Mouse (Mus musculus): ENCODE measurements around the gene Ttc30a2.

Gene Ttc30a2

DNA sequence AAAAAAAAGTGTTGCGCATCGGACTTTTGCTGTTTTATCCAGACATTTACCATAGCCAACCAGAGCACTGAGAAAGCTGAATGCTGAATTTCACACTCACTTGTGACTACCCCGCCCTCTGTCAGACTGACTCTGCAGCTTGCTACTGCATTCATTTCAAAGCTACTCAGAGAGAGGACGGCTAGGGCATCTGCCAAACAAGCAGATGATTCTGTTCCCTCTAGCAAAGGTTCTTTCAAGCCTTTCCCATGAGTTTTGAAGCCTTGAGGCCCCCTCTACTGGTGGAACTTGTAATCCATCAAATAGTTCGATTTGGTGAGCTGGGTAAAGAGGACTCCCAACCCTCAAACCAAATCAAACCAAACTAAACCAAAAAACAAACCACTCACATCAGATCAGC, 13.0 kb downstream of the Ttc30a2 start:
- Histone ChIP-seq H3K4me1 (replicated peaks; ENCODE audit: low read depth, low read length) (peaks cover 44% of the 10 kb centered on the region), H3K9me3 (ENCODE audit: low read length) (no peaks in the 10 kb centered on the region), H3K27me3 (ENCODE audit: insufficient read depth, low read length) (no peaks in the 10 kb centered on the region; the same call in 1 of the 2 replicates), H3K4me3 (replicated peaks; ENCODE audit: low read length) (no peak overlapping the region), H3K36me3 (ENCODE audit: insufficient read depth, low read length) (no peaks in the 10 kb centered on the region)
- TF ChIP-seq CTCF (conservative IDR thresholded peaks at IDR 0.05; ENCODE audit: low read length) (peak; percentile 48), POU5F1 (IDR thresholded peaks at IDR 0.05; ENCODE audit: borderline replicate concordance, low read length) (no peak)

DNA sequence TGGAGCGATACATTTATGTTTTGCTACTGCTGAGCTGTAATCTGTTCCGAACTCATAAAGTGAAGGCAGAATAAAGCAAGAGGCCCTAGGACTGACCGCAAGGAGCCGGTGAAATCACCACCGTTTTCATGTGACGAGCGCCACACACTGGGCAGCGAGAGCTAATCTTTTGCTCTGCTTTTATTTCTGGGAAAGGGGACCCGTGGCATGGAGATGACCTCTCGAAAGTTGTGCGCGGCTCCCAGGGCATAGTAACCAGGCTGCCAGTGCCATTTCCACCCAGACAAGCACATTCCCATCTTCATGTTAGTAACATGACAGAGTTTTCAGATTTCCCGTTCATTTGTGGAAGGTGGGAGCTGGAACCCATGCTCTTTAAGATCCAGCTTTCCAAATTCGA, 13.5 kb downstream of the Ttc30a2 start:
- Histone ChIP-seq H3K36me3 (ENCODE audit: insufficient read depth, low read length) (no peaks in the 10 kb centered on the region), H3K4me1 (replicated peaks; ENCODE audit: low read depth, low read length) (peaks cover 49% of the 10 kb centered on the region), H3K9me3 (ENCODE audit: low read length) (no peaks in the 10 kb centered on the region), H3K4me3 (replicated peaks; ENCODE audit: low read length) (peak overlapping the region; percentile 1; the same call in 1 of the 2 replicates), H3K27me3 (ENCODE audit: insufficient read depth, low read length) (no peaks in the 10 kb centered on the region; the same call in 1 of the 2 replicates)
- no peak for TF ChIP-seq NANOG (IDR thresholded peaks at IDR 0.05; ENCODE audit: borderline replicate concordance, low read length)
- no peak for TF ChIP-seq POU5F1 (IDR thresholded peaks at IDR 0.05; ENCODE audit: borderline replicate concordance, low read length)
- peak; percentile 34 for TF ChIP-seq CTCF (conservative IDR thresholded peaks at IDR 0.05; ENCODE audit: low read length)

GRCm38 (mm10) chr2:75964051-75964450, 13.9 kb downstream of the Ttc30a2 start:
- Histone ChIP-seq H3K9me3 (ENCODE audit: low read length) (no peaks in the 10 kb centered on the region), H3K4me3 (replicated peaks; ENCODE audit: low read length) (peak overlapping the region; percentile 1; the same call in 1 of the 2 replicates), H3K36me3 (ENCODE audit: insufficient read depth, low read length) (no peaks in the 10 kb centered on the region), H3K4me1 (replicated peaks; ENCODE audit: low read depth, low read length) (peaks cover 53% of the 10 kb centered on the region), H3K27me3 (ENCODE audit: insufficient read depth, low read length) (no peaks in the 10 kb centered on the region; the same call in 1 of the 2 replicates)
- TF ChIP-seq NANOG (IDR thresholded peaks at IDR 0.05; ENCODE audit: borderline replicate concordance, low read length) (no peak), CTCF (conservative IDR thresholded peaks at IDR 0.05; ENCODE audit: low read length) (no peak), POU5F1 (IDR thresholded peaks at IDR 0.05; ENCODE audit: borderline replicate concordance, low read length) (no peak)

DNA sequence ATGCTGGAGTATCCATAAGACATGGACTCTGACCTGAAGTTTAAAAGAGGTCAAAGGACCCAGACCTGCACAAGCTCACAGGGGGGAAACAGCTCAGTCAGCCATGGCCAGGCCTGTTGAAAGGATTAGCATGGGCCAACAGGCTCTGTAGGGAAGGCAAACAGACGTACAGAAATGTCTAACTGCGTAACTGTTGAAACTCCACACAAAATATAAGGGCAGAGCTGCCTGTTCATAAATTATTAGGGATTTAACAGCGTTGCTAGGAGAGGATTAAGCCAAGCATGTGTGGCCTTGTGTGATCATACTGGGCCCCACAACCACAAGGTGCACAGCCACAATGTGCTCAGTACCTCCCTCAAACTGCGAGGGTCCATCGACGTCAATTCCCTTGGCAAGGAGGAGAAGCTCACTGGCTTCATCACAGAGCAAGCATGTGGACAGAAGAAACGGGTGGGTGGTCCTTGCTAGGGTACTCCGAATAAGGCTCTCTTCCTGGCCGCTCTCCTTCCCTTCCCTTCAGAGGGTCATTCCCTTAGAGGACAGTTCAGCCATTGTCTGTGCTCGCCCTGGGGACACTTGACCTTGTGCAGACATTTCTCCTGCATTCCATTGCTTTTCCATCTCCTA, 14.6 kb downstream of the Ttc30a2 start:
- H3K4me1 ChIP-seq (replicated peaks; ENCODE audit: low read depth, low read length): peaks cover 61% of the 10 kb centered on the region
- H3K4me3 ChIP-seq (replicated peaks; ENCODE audit: low read length): no peak overlapping the region
- no peaks in the 10 kb centered on the region; the same call in 1 of the 2 replicates for H3K27me3 ChIP-seq (ENCODE audit: insufficient read depth, low read length)
- H3K36me3 ChIP-seq (ENCODE audit: insufficient read depth, low read length): no peaks in the 10 kb centered on the region
- no peak for TF ChIP-seq CTCF (conservative IDR thresholded peaks at IDR 0.05; ENCODE audit: low read length)
- TF ChIP-seq POU5F1 (IDR thresholded peaks at IDR 0.05; ENCODE audit: borderline replicate concordance, low read length): no peak
- no peak for TF ChIP-seq NANOG (IDR thresholded peaks at IDR 0.05; ENCODE audit: borderline replicate concordance, low read length)
- no peaks in the 10 kb centered on the region for H3K9me3 ChIP-seq (ENCODE audit: low read length)

DNA sequence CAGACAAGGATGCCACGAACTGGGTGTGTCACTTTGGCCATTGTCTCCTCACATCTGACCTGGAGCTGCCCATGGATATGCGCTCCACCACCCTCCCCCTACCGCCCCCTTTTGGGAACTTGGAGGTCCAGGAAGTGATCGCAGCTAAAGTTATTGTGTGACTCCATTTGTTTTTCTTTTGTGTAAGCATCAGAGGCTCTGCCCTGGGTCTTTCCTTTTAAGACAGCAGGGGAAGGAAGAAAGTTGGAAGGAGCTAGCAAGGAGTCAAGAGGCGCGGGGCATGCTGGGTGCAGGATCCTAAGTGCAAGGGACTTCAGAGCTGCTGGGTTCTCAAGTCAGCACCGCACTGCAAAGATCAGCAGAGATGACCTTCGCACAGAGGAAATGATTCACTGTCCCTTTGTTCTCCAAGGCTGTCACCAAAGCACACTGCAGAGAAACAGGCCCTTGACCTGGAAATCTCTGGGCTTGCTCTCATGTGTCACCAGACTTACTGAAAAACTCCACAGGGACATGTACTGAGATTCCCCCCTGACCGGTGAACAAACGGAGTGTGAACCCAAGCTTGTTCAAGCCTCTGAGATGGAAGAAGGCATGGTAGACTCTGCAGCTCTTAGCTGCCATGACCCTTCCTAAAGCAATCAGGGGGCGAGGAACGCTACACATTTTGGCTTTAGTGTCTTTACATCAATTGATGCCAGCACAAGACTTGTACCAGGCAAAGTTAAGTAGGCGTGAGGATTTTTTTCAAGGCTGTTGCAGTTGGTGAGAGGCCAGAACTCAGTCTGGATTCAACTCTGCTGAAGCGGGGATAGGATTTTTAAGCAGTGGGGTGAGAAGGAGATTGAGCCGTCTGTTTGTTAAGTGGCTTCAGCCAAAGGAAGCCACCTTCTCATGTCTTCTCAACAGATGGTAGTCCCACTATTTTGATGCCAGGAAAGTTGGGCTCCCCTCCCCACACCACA, 17.3 kb downstream of the Ttc30a2 start:
- Histone ChIP-seq H3K4me3 (replicated peaks; ENCODE audit: low read length) (peak overlapping the region; percentile 60), H3K27me3 (ENCODE audit: insufficient read depth, low read length) (no peaks in the 10 kb centered on the region; the same call in 1 of the 2 replicates), H3K9me3 (ENCODE audit: low read length) (no peaks in the 10 kb centered on the region), H3K36me3 (ENCODE audit: insufficient read depth, low read length) (no peaks in the 10 kb centered on the region), H3K4me1 (replicated peaks; ENCODE audit: low read depth, low read length) (peaks cover 69% of the 10 kb centered on the region)
- no peak; the same call in 1 of the 2 replicates for TF ChIP-seq NANOG (IDR thresholded peaks at IDR 0.05; ENCODE audit: borderline replicate concordance, low read length)

DNA sequence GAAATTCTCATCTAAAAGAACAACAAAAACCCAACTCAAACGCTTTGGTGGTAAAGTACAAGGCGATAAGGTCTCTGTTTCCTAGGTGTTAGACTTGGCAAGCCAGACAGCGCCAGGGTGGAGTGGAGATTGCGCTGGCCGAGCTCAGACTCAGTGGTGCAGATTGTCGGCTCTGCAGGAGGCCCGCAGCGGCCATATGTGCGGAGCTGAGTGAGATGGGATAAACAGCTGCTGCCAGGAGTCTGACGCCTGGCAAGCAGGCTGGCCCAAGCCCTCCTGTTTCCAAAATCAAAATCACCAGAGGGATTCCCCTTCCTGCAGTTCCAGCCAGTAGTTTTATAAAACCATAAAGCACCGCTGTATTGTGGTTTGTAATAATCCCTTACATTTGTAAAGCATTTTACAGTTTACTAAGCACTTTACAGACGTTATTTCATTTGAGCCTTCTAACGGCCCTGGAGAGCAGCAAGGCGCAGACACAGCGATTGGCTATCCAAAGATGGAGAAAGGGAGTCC, 18.1 kb downstream of the Ttc30a2 start:
- Histone ChIP-seq H3K4me3 (replicated peaks; ENCODE audit: low read length) (peak overlapping the region; percentile 60), H3K36me3 (ENCODE audit: insufficient read depth, low read length) (no peaks in the 10 kb centered on the region), H3K27me3 (ENCODE audit: insufficient read depth, low read length) (no peaks in the 10 kb centered on the region; the same call in 1 of the 2 replicates), H3K9me3 (ENCODE audit: low read length) (no peaks in the 10 kb centered on the region), H3K4me1 (replicated peaks; ENCODE audit: low read depth, low read length) (peaks cover 72% of the 10 kb centered on the region)
- no peak for TF ChIP-seq CTCF (conservative IDR thresholded peaks at IDR 0.05; ENCODE audit: low read length)
- no peak for TF ChIP-seq NANOG (IDR thresholded peaks at IDR 0.05; ENCODE audit: borderline replicate concordance, low read length)
- no peak for TF ChIP-seq POU5F1 (IDR thresholded peaks at IDR 0.05; ENCODE audit: borderline replicate concordance, low read length)

DNA sequence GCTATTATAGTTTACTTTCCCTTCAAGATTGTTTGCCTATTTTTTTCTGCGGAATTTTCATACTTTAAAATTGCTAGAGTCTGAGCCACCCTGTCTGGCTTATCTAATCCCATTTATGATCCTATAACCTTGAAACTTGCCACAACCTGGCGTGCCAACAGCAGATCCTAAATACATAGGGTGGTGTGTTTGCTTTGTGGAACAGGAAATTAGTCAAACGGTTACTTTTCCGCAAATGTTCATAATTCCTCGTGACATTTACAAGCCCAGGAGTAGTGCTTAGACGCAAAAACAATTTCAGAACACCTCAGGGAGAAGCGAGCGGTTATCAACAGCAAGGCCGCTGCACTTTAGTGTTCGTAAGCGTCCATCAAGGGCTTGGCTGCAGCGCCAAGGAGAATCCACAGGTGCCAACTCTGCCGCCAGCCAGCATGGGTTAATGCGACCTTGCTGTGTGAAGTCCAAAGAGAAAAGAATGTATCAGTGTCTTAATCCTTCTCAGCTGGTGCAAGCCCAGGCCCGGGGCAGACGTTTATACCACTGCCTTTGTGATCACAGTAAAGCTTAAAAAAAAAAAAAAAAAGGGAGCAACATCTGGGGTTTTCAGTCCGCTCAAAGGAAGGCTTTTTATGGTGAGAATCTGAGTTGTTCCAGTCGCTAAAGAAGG, 18.7 kb downstream of the Ttc30a2 start:
- Histone ChIP-seq H3K4me1 (replicated peaks; ENCODE audit: low read depth, low read length) (peaks cover 66% of the 10 kb centered on the region), H3K36me3 (ENCODE audit: insufficient read depth, low read length) (no peaks in the 10 kb centered on the region), H3K4me3 (replicated peaks; ENCODE audit: low read length) (peak overlapping the region; percentile 60), H3K27me3 (ENCODE audit: insufficient read depth, low read length) (no peaks in the 10 kb centered on the region; the same call in 1 of the 2 replicates), H3K9me3 (ENCODE audit: low read length) (no peaks in the 10 kb centered on the region)
- TF ChIP-seq POU5F1 (IDR thresholded peaks at IDR 0.05; ENCODE audit: borderline replicate concordance, low read length): no peak
- TF ChIP-seq NANOG (IDR thresholded peaks at IDR 0.05; ENCODE audit: borderline replicate concordance, low read length): no peak
- no peak for TF ChIP-seq CTCF (conservative IDR thresholded peaks at IDR 0.05; ENCODE audit: low read length)

DNA sequence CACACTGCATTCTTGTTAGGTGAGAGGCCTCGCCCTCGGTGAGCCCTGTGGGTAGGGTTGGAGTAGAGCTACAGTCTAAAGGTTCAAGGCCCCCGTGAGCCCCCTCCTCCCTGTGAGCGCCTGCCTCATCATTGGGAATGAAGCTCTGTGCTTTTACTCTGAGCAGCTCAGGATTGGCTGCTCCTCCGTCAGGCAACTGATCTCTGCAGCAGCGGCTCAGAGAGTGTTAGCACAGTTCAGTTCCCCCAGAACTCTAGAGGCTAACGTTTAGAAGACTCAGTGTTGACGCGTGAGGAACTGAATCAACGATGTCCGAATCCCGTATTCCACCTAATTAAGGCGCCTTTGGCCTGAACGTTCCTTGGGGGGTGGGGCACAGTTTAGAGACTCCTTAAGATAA, 22.3 kb downstream of the Ttc30a2 start:
- Histone ChIP-seq H3K36me3 (ENCODE audit: insufficient read depth, low read length) (no peaks in the 10 kb centered on the region), H3K9me3 (ENCODE audit: low read length) (no peaks in the 10 kb centered on the region), H3K4me3 (replicated peaks; ENCODE audit: low read length) (no peak overlapping the region), H3K27me3 (ENCODE audit: insufficient read depth, low read length) (no peaks in the 10 kb centered on the region), H3K4me1 (replicated peaks; ENCODE audit: low read depth, low read length) (peaks cover 36% of the 10 kb centered on the region)
- no peak for TF ChIP-seq POU5F1 (IDR thresholded peaks at IDR 0.05; ENCODE audit: borderline replicate concordance, low read length)
- TF ChIP-seq CTCF (conservative IDR thresholded peaks at IDR 0.05; ENCODE audit: low read length): no peak
- no peak for TF ChIP-seq NANOG (IDR thresholded peaks at IDR 0.05; ENCODE audit: borderline replicate concordance, low read length)
